Mouse (Mus musculus) forebrain, postnatal 0 days (tissue): ENCODE data around the gene Rgs8. TPM values are rescaled to one million over a fixed set of nuclear protein-coding genes. Genes with fewer than 3 reads are reported as not detected.

Experiments used
- ATAC-seq: fragments of 200-750 bp; cut with Nextera tagmentation; 2 replicates; pipeline ENCODE4 v1.8.0; 2017; ENCODE audit warnings: mild to moderate bottlenecking, moderate library complexity
- DNase-seq: peaks from one replicate; pipeline ENCODE4 v3.0.0-alpha.2; 2015
- H3K27ac ChIP-seq: fragments of 300-500 bp; sonication (generic); 2 replicates; pipeline ENCODE4 v1.5.1; 2014; ENCODE audit warnings: low read depth, mild to moderate bottlenecking, antibody characterized with exemption, low read length, moderate library complexity, mixed read lengths
- H3K27me3 ChIP-seq: fragments of 300-500 bp; sonication (generic); 2 replicates; pipeline ENCODE4 v1.6.1; 2014; ENCODE audit warnings: mild to moderate bottlenecking, low read length, mixed read lengths; ENCODE audit not compliant: insufficient read depth
- H3K36me3 ChIP-seq: fragments of 300-500 bp; sonication (generic); 2 replicates; pipeline ENCODE4 v1.6.1; 2014; ENCODE audit warnings: mild to moderate bottlenecking, moderate library complexity; ENCODE audit not compliant: insufficient read depth
- H3K4me1 ChIP-seq: fragments of 300-500 bp; sonication (generic); 2 replicates; pipeline ENCODE4 v1.6.1; 2014; ENCODE audit warnings: antibody characterized with exemption; ENCODE audit not compliant: insufficient read depth
- H3K4me2 ChIP-seq: fragments of 300-500 bp; sonication (generic); 2 replicates; pipeline ENCODE4 v1.6.1; 2014; ENCODE audit warnings: low read depth, mild to moderate bottlenecking, moderate library complexity
- H3K4me3 ChIP-seq: fragments of 300-500 bp; sonication (generic); 2 replicates; pipeline ENCODE4 v1.5.1; 2014; ENCODE audit warnings: low read depth, low read length, mixed read lengths
- H3K9ac ChIP-seq: fragments of 300-500 bp; sonication (generic); 2 replicates; pipeline ENCODE4 v1.6.1; 2014; ENCODE audit warnings: mild to moderate bottlenecking
- H3K9me3 ChIP-seq: fragments of 300-500 bp; sonication (generic); 2 replicates; pipeline ENCODE4 v1.6.1; 2016; ENCODE audit warnings: low read length
- CTCF ChIP-seq: sonication (generic); IDR thresholded peaks from 2 replicates; pipeline ENCODE4 v1.5.1; 2016; ENCODE audit warnings: antibody characterized with exemption, control low read depth, low read depth
- WGBS: fragments of 180-500 bp; shearing (Covaris S2); extraction: QIAGEN DNeasy Blood & Tissue Kit; methylation state at CpG from one replicate; pipeline ENCODE4 v1.1.7; 2014; 5-methylcytosine and 5-hydroxymethylcytosine counted together
- polyA plus RNA-seq: library from polyadenylated mRNA; unstranded; fragments of >200 nt; fragmentation: Nextera tagmentation; extraction: Ambion mirVana; gene quantifications from 2 replicates; pipeline ENCODE4 v1.2.1, GENCODE M21; 2015
- total RNA-seq: library from RNA; depleted of rRNA; stranded (reverse); fragments of >200 nt; gene quantifications from 2 replicates; pipeline ENCODE4 v1.2.3, GENCODE M21; 2014; rRNA removed

Gene Rgs8
- total and polyA plus RNA-seq, 2 experiments from 2014 or later, result 16.6 to 22.7 TPM

DNA sequence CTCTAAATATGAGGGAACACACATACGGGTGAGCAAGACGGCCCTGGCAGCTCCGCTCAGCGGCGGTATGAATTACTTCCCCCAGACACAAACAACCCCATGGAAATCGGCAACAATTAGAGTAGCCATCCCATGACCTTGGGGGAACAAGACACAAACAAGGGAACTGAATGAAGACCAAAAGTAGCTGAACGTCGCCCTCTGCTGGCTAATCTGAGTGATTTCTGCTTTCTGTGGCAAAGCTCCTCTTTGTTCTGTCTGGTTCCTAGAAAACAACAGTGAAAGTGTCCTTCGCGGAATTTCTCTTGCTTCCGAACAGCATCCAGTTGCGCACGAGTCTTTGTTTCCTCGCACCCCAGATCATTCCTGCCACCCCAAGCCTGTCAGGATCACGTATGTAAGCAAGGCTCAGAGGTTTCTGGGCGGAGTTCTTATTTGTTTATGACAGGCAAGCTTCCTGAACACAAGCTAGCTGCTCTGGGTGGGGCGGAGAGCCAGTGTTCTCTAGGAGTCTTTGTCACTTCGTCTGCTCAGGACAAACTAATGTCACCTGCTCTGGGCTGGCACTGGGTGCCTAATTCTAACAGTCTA is 96.5 kb downstream of the Rgs8 start, which contains the start of gene Rnasel:
TSS of gene Rnasel (plus strand) at position 216 of the 591 bp plus-strand sequence.
- Histone ChIP-seq H3K27me3 (no peaks in the 10 kb centered on the region), H3K9me3 (no peaks in the 10 kb centered on the region), H3K9ac (peak within 1 kb of the TSS; percentile 76), H3K4me3 (peak within 1 kb of the TSS; percentile 46), H3K4me1 (peaks cover 15% of the 10 kb centered on the region), H3K36me3 (no peaks in the 10 kb centered on the region), H3K27ac (peak within 1 kb of the TSS; percentile 88), H3K4me2 (peak within 1 kb of the TSS; percentile 65)
- ATAC-seq (peak; percentile 74), DNase-seq (peak; percentile 93)
- peak; percentile 90 for TF ChIP-seq CTCF
- WGBS, result 2% methylated on average over 18 of the region's 18 CpGs

Other genes starting within 250 kb of the Rgs8 start
- gene Shcbp1l, start 227.9 kb upstream of the Rgs8 start, total RNA-seq, result 3.1 and 3.3 TPM in 2 replicates
- 0.67 and 1.4 TPM in 2 replicates for gene Shcbp1l, start 227.9 kb upstream of the Rgs8 start, polyA plus RNA-seq
- 95.4 and 109 TPM in 2 replicates for gene Dhx9, start 165.4 kb upstream of the Rgs8 start, total RNA-seq
- gene Dhx9, start 165.4 kb upstream of the Rgs8 start, polyA plus RNA-seq, result 25.0 and 32.0 TPM in 2 replicates
- gene Npl, start 103.0 kb upstream of the Rgs8 start, total RNA-seq, result 9.5 TPM in 2 replicates
- gene Npl, start 103.0 kb upstream of the Rgs8 start, polyA plus RNA-seq, result 9.3 and 10.2 TPM in 2 replicates
- 7.9 and 9.6 TPM in 2 replicates for gene Rgs16, start 87.3 kb downstream of the Rgs8 start, total RNA-seq
- gene Rgs16, start 87.3 kb downstream of the Rgs8 start, polyA plus RNA-seq, result 15.5 and 16.7 TPM in 2 replicates
- 39.5 and 43.9 TPM in 2 replicates for gene Rnasel, start 96.4 kb downstream of the Rgs8 start, total RNA-seq
- gene Rnasel, start 96.4 kb downstream of the Rgs8 start, polyA plus RNA-seq, result 10.7 and 19.5 TPM in 2 replicates
- gene Rgsl1, start 191.1 kb downstream of the Rgs8 start, total RNA-seq, result 0.23 and 0.90 TPM in 2 replicates
- gene Rgsl1, start 191.1 kb downstream of the Rgs8 start, polyA plus RNA-seq, result 0.39 and 0.44 TPM in 2 replicates
- gene Teddm1b, start 221.3 kb downstream of the Rgs8 start, total RNA-seq, result not detected in 2 replicates
- gene Teddm1b, start 221.3 kb downstream of the Rgs8 start, polyA plus RNA-seq, result 0.36 and 0.49 TPM in 2 replicates
- not detected in 2 replicates for gene Teddm1a, start 238.7 kb downstream of the Rgs8 start, total RNA-seq
- 0.11 TPM in 1 of 2 replicates, not detected in the other for gene Teddm1a, start 238.7 kb downstream of the Rgs8 start, polyA plus RNA-seq
- 297 and 313 TPM in 2 replicates for gene Glul, start 246.9 kb downstream of the Rgs8 start, total RNA-seq
- 254 and 255 TPM in 2 replicates for gene Glul, start 246.9 kb downstream of the Rgs8 start, polyA plus RNA-seq
- gene Teddm2, start 247.2 kb downstream of the Rgs8 start, total RNA-seq, result 2.3 and 2.9 TPM in 2 replicates
- 1.7 and 2.5 TPM in 2 replicates for gene Teddm2, start 247.2 kb downstream of the Rgs8 start, polyA plus RNA-seq